Mouse (Mus musculus): Measurements from ENCODE around the gene Commd7. TPM values are rescaled to one million over a fixed set of nuclear protein-coding genes. Genes with fewer than 3 reads are reported as not detected.

The Commd7 gene
- total RNA-seq, 1 experiment = 12.7 TPM

DNA sequence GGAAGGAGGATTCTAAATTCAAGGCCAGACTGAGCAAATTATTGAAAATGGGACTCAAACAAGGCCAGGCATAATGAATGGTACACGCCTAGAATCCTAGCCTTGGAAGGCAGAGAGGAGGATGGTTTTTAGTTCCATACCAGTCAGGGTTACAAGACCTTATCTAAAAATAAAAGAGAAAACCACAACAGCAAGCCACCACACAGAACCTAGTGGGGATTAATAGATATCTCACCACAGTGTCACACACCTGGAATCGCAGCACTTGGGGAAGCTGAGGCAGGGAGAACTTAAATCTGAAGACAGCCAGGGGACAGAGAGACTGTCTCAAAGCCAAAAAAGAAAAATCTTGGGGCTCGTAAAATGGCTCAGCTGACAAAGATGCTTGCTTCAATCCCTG, 1.6 kb downstream of the Commd7 start:
- Histone ChIP-seq H3K4me1 (ENCODE audit: control insufficient read depth in 2 of 2, insufficient read depth in 2 of 2, low read length in 2 of 2, poor library complexity in 1 of 2) (no peaks in the 10 kb centered on the region; a peak in 2 of 4 replicates), H3K27ac (ENCODE audit: insufficient read depth, low read depth, low read length, poor library complexity, severe bottlenecking) (no peak overlapping the region), H3K36me3 (ENCODE audit: control insufficient read depth, insufficient read depth, low read length, poor library complexity, severe bottlenecking) (no peaks in the 10 kb centered on the region; the same call in 1 of the 2 replicates), H3K9me3 (ENCODE audit: control insufficient read depth, insufficient read depth, low read depth, low read length) (no peaks in the 10 kb centered on the region), H3K9ac (ENCODE audit: insufficient read depth, low read depth, low read length, poor library complexity, severe bottlenecking) (no peak overlapping the region), H3K4me3 (ENCODE audit: insufficient read depth in 1 of 2, low read depth in 1 of 2, low read length in 2 of 2, poor library complexity in 1 of 2, severe bottlenecking in 1 of 2) (no peak overlapping the region)
- in situ Hi-C loops (cut with MboI; ENCODE audit: low sequenced_read_pairs in 2 of 2, unreplicated experiment in 2 of 2) = no loop called here
- TF ChIP-seq HCFC1 (IDR thresholded peaks at IDR 0.05; ENCODE audit: borderline replicate concordance, insufficient read depth, low read length) (no peak), ZC3H11A (IDR thresholded peaks at IDR 0.05; ENCODE audit: borderline replicate concordance, low read depth, low read length) (no peak), ZNF384 (IDR thresholded peaks at IDR 0.05; ENCODE audit: low read depth, low read length) (no peak), MAFK (IDR thresholded peaks at IDR 0.05; ENCODE audit: insufficient read depth, low read depth, low read length) (no peak), CHD2 (IDR thresholded peaks at IDR 0.05; ENCODE audit: low read depth, low read length) (no peak)
- DNase-seq (ENCODE audit: low read depth, low spot score) = no peak

DNA sequence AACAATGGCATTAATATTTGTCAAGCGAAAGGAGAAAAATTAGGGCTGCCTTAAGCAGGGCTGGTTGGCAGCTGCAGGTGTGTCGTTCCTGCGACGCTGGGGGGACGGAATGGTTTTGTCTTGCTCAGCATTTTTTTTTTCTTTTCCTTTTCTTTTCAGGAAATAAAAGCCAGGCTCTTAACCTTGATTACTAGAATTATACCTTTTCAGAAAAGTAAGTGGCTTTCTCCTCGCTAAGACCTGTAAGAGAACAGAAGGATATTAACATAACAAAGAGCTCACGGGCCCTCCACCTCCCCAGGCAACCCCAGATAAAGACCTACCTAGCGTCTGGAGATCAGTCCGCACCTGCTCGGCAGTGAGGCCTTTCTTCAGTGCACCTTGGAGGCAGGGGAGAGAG, 10.1 kb downstream of the Commd7 start:
- Histone ChIP-seq H3K4me3 (ENCODE audit: insufficient read depth in 1 of 2, low read depth in 1 of 2, low read length in 2 of 2, poor library complexity in 1 of 2, severe bottlenecking in 1 of 2) (no peak overlapping the region), H3K9ac (ENCODE audit: insufficient read depth, low read depth, low read length, poor library complexity, severe bottlenecking) (no peak overlapping the region), H3K27ac (ENCODE audit: insufficient read depth, low read depth, low read length, poor library complexity, severe bottlenecking) (peak overlapping the region; percentile 56; the same call in 1 of the 2 replicates), H3K36me3 (ENCODE audit: control insufficient read depth, insufficient read depth, low read length, poor library complexity, severe bottlenecking) (peaks cover 6% of the 10 kb centered on the region), H3K4me1 (ENCODE audit: control insufficient read depth in 2 of 2, insufficient read depth in 2 of 2, low read length in 2 of 2, poor library complexity in 1 of 2) (peaks cover 2 to 16% of the 10 kb centered on the region in 2 experiments; a peak in 3 of 4 replicates), H3K9me3 (ENCODE audit: control insufficient read depth, insufficient read depth, low read depth, low read length) (no peaks in the 10 kb centered on the region)
- TF ChIP-seq ZNF384 (IDR thresholded peaks at IDR 0.05; ENCODE audit: low read depth, low read length) (peak; percentile 87), ZC3H11A (IDR thresholded peaks at IDR 0.05; ENCODE audit: borderline replicate concordance, low read depth, low read length) (no peak), HCFC1 (IDR thresholded peaks at IDR 0.05; ENCODE audit: borderline replicate concordance, insufficient read depth, low read length) (no peak), CHD2 (IDR thresholded peaks at IDR 0.05; ENCODE audit: low read depth, low read length) (no peak), MAFK (IDR thresholded peaks at IDR 0.05; ENCODE audit: insufficient read depth, low read depth, low read length) (peak; percentile 96)
- no peak for DNase-seq (ENCODE audit: low read depth, low spot score)
- in situ Hi-C loops (cut with MboI; ENCODE audit: low sequenced_read_pairs in 2 of 2, unreplicated experiment in 2 of 2) = no loop called here

DNA sequence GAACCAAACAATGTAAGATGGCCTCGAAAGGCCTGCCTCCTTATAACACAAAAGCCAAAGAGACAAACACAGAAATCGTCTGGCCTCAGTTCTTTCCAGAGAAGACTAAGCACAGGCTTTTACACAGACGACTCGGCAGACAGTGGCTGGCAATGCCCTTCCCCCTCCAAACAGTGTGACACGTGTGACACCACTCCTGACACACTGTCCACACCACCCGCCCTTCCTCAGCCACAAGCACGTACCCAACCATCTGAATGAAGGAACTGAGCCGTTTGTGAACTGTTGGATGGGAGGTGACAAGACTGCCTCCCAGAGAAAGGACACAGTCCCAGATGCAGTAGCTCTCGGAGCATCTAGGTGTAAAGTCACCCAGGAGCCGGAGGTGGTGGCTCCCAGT, 13.7 kb downstream of the Commd7 start:
- H3K36me3 ChIP-seq (ENCODE audit: control insufficient read depth, insufficient read depth, low read length, poor library complexity, severe bottlenecking) = peaks cover 6% of the 10 kb centered on the region

DNA sequence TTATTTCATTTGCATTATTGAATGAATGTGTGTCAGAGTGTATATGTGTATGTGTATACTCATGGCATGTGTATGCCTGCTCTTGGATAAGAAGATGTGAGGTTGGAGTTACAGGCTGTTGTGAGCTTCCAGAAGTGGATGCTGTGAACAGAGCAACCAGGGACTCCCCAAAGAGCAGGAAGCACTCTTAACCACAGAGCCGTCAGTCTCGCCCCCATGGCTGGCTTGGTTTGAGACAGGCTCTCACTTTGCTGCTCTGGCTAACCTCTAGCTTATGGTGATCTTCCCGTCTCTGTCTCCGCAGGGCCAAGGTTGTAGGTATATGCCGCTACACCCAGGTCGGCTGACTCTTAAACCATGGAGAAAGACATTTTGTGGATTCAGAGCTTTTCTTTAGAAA, 14.1 kb downstream of the Commd7 start:
- no peak overlapping the region for H3K9ac ChIP-seq (ENCODE audit: insufficient read depth, low read depth, low read length, poor library complexity, severe bottlenecking)
- H3K9me3 ChIP-seq (ENCODE audit: control insufficient read depth, insufficient read depth, low read depth, low read length) = no peaks in the 10 kb centered on the region
- peaks cover 2 to 19% of the 10 kb centered on the region in 2 experiments; a peak in 3 of 4 replicates for H3K4me1 ChIP-seq (ENCODE audit: control insufficient read depth in 2 of 2, insufficient read depth in 2 of 2, low read length in 2 of 2, poor library complexity in 1 of 2)
- no peak for DNase-seq (ENCODE audit: low read depth, low spot score)
- no peak overlapping the region; the same call in 1 of the 2 replicates for H3K27ac ChIP-seq (ENCODE audit: insufficient read depth, low read depth, low read length, poor library complexity, severe bottlenecking)
- TF ChIP-seq HCFC1 (IDR thresholded peaks at IDR 0.05; ENCODE audit: borderline replicate concordance, insufficient read depth, low read length) (no peak), ZC3H11A (IDR thresholded peaks at IDR 0.05; ENCODE audit: borderline replicate concordance, low read depth, low read length) (no peak), MAFK (IDR thresholded peaks at IDR 0.05; ENCODE audit: insufficient read depth, low read depth, low read length) (no peak), ZNF384 (IDR thresholded peaks at IDR 0.05; ENCODE audit: low read depth, low read length) (no peak), CHD2 (IDR thresholded peaks at IDR 0.05; ENCODE audit: low read depth, low read length) (no peak)
- in situ Hi-C loops (cut with MboI; ENCODE audit: low sequenced_read_pairs in 2 of 2, unreplicated experiment in 2 of 2) = no loop called here
- H3K4me3 ChIP-seq (ENCODE audit: insufficient read depth in 1 of 2, low read depth in 1 of 2, low read length in 2 of 2, poor library complexity in 1 of 2, severe bottlenecking in 1 of 2) = no peak overlapping the region
- H3K36me3 ChIP-seq (ENCODE audit: control insufficient read depth, insufficient read depth, low read length, poor library complexity, severe bottlenecking) = peaks cover 6% of the 10 kb centered on the region

More for the DNA sequence above, 13.7 kb downstream of the Commd7 start:
- DNase-seq (ENCODE audit: low read depth, low spot score) = no peak
- in situ Hi-C loops (cut with MboI; ENCODE audit: low sequenced_read_pairs in 2 of 2, unreplicated experiment in 2 of 2) = no loop called here
- Histone ChIP-seq H3K4me1 (ENCODE audit: control insufficient read depth in 2 of 2, insufficient read depth in 2 of 2, low read length in 2 of 2, poor library complexity in 1 of 2) (peaks cover 2 to 19% of the 10 kb centered on the region in 2 experiments; a peak in 3 of 4 replicates), H3K9me3 (ENCODE audit: control insufficient read depth, insufficient read depth, low read depth, low read length) (no peaks in the 10 kb centered on the region), H3K9ac (ENCODE audit: insufficient read depth, low read depth, low read length, poor library complexity, severe bottlenecking) (no peak overlapping the region), H3K27ac (ENCODE audit: insufficient read depth, low read depth, low read length, poor library complexity, severe bottlenecking) (no peak overlapping the region), H3K4me3 (ENCODE audit: insufficient read depth in 1 of 2, low read depth in 1 of 2, low read length in 2 of 2, poor library complexity in 1 of 2, severe bottlenecking in 1 of 2) (no peak overlapping the region)
- TF ChIP-seq ZNF384 (IDR thresholded peaks at IDR 0.05; ENCODE audit: low read depth, low read length) (no peak), MAFK (IDR thresholded peaks at IDR 0.05; ENCODE audit: insufficient read depth, low read depth, low read length) (no peak), ZC3H11A (IDR thresholded peaks at IDR 0.05; ENCODE audit: borderline replicate concordance, low read depth, low read length) (no peak), CHD2 (IDR thresholded peaks at IDR 0.05; ENCODE audit: low read depth, low read length) (no peak), HCFC1 (IDR thresholded peaks at IDR 0.05; ENCODE audit: borderline replicate concordance, insufficient read depth, low read length) (no peak)
